Mouse (Mus musculus): ENCODE measurements around the gene Nol9. TPM values are rescaled to one million over a fixed set of nuclear protein-coding genes. Genes with fewer than 3 reads are reported as not detected.

Gene Nol9
- total and polyA plus RNA-seq, 3 experiments: 34.2 to 63.5 (median 47.5) TPM

- Histone ChIP-seq H3K4me1 (ENCODE audit: insufficient read depth, low read depth, low read length) (peaks cover 66% of the 10 kb centered on the region), H3K4me3 (ENCODE audit: low read depth, low read length) (peak within 1 kb of the TSS; percentile 87), H3K9me3 (replicated peaks) (no peaks in the 10 kb centered on the region), H3K27me3 (ENCODE audit: insufficient read depth, low read length) (peaks cover 49% of the 10 kb centered on the region), H3K36me3 (replicated peaks) (peaks cover 17% of the 10 kb centered on the region)
- ATAC-seq (ENCODE audit: extremely low read depth, insufficient number of reproducible peaks, low FRiP score, poor library complexity, severe bottlenecking) (peak; percentile 88), DNase-seq (ENCODE audit: low spot score) (peak; percentile 93)
- TF ChIP-seq GATA1 (IDR thresholded peaks at IDR 0.05; ENCODE audit: borderline replicate concordance, low read length) (no peak), GATA2 (IDR thresholded peaks at IDR 0.05; ENCODE audit: borderline replicate concordance, low read depth, low read length) (no peak), CTCF (IDR thresholded peaks at IDR 0.05; ENCODE audit: low read depth, low read length) (no peak), POLR2AphosphoS5 (IDR thresholded peaks at IDR 0.05; ENCODE audit: insufficient replicate concordance, low read depth, low read length) (no peak), TAL1 (conservative IDR thresholded peaks at IDR 0.05; ENCODE audit: low read depth, low read length) (no peak)
Measured at GRCm38 (mm10) chr4:151996173-151996950, 42.8 kb upstream of the Nol9 start, which contains the start of gene Phf13. TSS of gene Phf13 (minus strand) at chr4:151996258.

DNA sequence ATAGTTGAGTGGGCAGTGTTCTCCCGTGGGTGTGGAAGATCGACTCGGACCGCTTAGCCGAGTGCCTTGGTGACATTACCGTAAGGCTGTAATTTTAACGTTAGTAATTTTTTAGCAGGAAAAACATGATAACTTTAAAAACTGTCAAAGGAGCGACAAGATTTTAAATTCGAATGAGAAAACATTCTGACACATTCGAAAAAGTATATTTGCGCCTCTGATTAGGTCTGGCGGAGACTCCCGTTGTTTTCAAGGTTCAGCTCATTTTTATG lies 42.2 kb upstream of the Nol9 start:
- peaks cover 12% of the 10 kb centered on the region for H3K36me3 ChIP-seq (replicated peaks)
- H3K9me3 ChIP-seq (replicated peaks): no peaks in the 10 kb centered on the region
- H3K27me3 ChIP-seq (ENCODE audit: insufficient read depth, low read length): peaks cover 49% of the 10 kb centered on the region
- peak overlapping the region; percentile 87 for H3K4me3 ChIP-seq (ENCODE audit: low read depth, low read length)
- peaks cover 66% of the 10 kb centered on the region for H3K4me1 ChIP-seq (ENCODE audit: insufficient read depth, low read depth, low read length)
- no peak for ATAC-seq (ENCODE audit: extremely low read depth, insufficient number of reproducible peaks, low FRiP score, poor library complexity, severe bottlenecking)
- no peak for DNase-seq (ENCODE audit: low spot score)
- TF ChIP-seq CTCF (IDR thresholded peaks at IDR 0.05; ENCODE audit: low read depth, low read length) (no peak), POLR2AphosphoS5 (IDR thresholded peaks at IDR 0.05; ENCODE audit: insufficient replicate concordance, low read depth, low read length) (no peak), TAL1 (conservative IDR thresholded peaks at IDR 0.05; ENCODE audit: low read depth, low read length) (no peak), GATA1 (IDR thresholded peaks at IDR 0.05; ENCODE audit: borderline replicate concordance, low read length) (no peak), GATA2 (IDR thresholded peaks at IDR 0.05; ENCODE audit: borderline replicate concordance, low read depth, low read length) (no peak)

- no peak overlapping the region; the same call in 1 of the 2 replicates for H3K4me3 ChIP-seq (ENCODE audit: low read depth, low read length)
Measured at GRCm38 (mm10) chr4:151997701-151998100, 41.4 kb upstream of the Nol9 start.

DNA sequence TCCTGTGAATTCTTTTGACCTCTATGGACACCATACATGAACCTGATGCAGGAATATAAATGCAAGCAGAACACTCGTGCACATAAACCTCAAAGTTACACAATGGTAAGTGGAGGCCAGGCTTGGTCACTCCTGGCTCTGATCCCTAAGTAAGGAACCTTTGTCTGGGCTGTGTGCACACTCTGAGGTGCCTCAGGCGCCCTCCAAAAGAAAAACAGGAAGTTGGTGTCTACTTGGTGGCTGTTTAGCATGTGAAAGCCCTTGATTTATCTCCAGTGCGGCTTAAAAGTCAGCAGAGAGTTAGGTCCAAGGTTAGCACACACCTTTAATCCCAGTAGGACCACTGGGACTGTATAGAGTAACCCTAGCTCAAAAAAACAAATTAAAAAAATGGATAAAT lies 39.6 kb upstream of the Nol9 start:
- no peak for TF ChIP-seq POLR2AphosphoS5 (IDR thresholded peaks at IDR 0.05; ENCODE audit: insufficient replicate concordance, low read depth, low read length)
- TF ChIP-seq GATA2 (IDR thresholded peaks at IDR 0.05; ENCODE audit: borderline replicate concordance, low read depth, low read length): no peak
- no peak for TF ChIP-seq TAL1 (conservative IDR thresholded peaks at IDR 0.05; ENCODE audit: low read depth, low read length)
- TF ChIP-seq GATA1 (IDR thresholded peaks at IDR 0.05; ENCODE audit: borderline replicate concordance, low read length): no peak
- TF ChIP-seq CTCF (IDR thresholded peaks at IDR 0.05; ENCODE audit: low read depth, low read length): no peak
- no peak overlapping the region for H3K4me3 ChIP-seq (ENCODE audit: low read depth, low read length)
- no peaks in the 10 kb centered on the region for H3K36me3 ChIP-seq (replicated peaks)
- ATAC-seq (ENCODE audit: extremely low read depth, insufficient number of reproducible peaks, low FRiP score, poor library complexity, severe bottlenecking): no peak
- H3K27me3 ChIP-seq (ENCODE audit: insufficient read depth, low read length): peaks cover 44% of the 10 kb centered on the region
- H3K4me1 ChIP-seq (ENCODE audit: insufficient read depth, low read depth, low read length): peaks cover 44% of the 10 kb centered on the region
- DNase-seq (ENCODE audit: low spot score): no peak
- H3K9me3 ChIP-seq (replicated peaks): no peaks in the 10 kb centered on the region

More at GRCm38 (mm10) chr4:151997701-151998100, 41.4 kb upstream of the Nol9 start:
- DNase-seq (ENCODE audit: low spot score) (no peak), ATAC-seq (ENCODE audit: extremely low read depth, insufficient number of reproducible peaks, low FRiP score, poor library complexity, severe bottlenecking) (no peak)
- peaks cover 4% of the 10 kb centered on the region for H3K36me3 ChIP-seq (replicated peaks)
- no peak for TF ChIP-seq GATA1 (IDR thresholded peaks at IDR 0.05; ENCODE audit: borderline replicate concordance, low read length)
- peaks cover 59% of the 10 kb centered on the region for H3K4me1 ChIP-seq (ENCODE audit: insufficient read depth, low read depth, low read length)
- H3K27me3 ChIP-seq (ENCODE audit: insufficient read depth, low read length): peaks cover 48% of the 10 kb centered on the region
- no peaks in the 10 kb centered on the region for H3K9me3 ChIP-seq (replicated peaks)

- DNase-seq (ENCODE audit: low spot score): no peak
- Histone ChIP-seq H3K36me3 (replicated peaks) (no peaks in the 10 kb centered on the region), H3K4me1 (ENCODE audit: insufficient read depth, low read depth, low read length) (peaks cover 30% of the 10 kb centered on the region), H3K9me3 (replicated peaks) (no peaks in the 10 kb centered on the region), H3K27me3 (ENCODE audit: insufficient read depth, low read length) (peaks cover 45% of the 10 kb centered on the region), H3K4me3 (ENCODE audit: low read depth, low read length) (no peak overlapping the region)
- TF ChIP-seq CTCF (IDR thresholded peaks at IDR 0.05; ENCODE audit: low read depth, low read length) (no peak), POLR2AphosphoS5 (IDR thresholded peaks at IDR 0.05; ENCODE audit: insufficient replicate concordance, low read depth, low read length) (no peak), GATA1 (IDR thresholded peaks at IDR 0.05; ENCODE audit: borderline replicate concordance, low read length) (no peak), GATA2 (IDR thresholded peaks at IDR 0.05; ENCODE audit: borderline replicate concordance, low read depth, low read length) (no peak), TAL1 (conservative IDR thresholded peaks at IDR 0.05; ENCODE audit: low read depth, low read length) (no peak)
- no peak for ATAC-seq (ENCODE audit: extremely low read depth, insufficient number of reproducible peaks, low FRiP score, poor library complexity, severe bottlenecking)
Measured at GRCm38 (mm10) chr4:152000906-152001305, 38.2 kb upstream of the Nol9 start.

- H3K4me1 ChIP-seq (ENCODE audit: insufficient read depth, low read depth, low read length): peaks cover 29% of the 10 kb centered on the region
Measured at GRCm38 (mm10) chr4:152001335-152001734, 37.8 kb upstream of the Nol9 start.

More at GRCm38 (mm10) chr4:152001335-152001734, 37.8 kb upstream of the Nol9 start:
- H3K4me3 ChIP-seq (ENCODE audit: low read depth, low read length): no peak overlapping the region
- ATAC-seq (ENCODE audit: extremely low read depth, insufficient number of reproducible peaks, low FRiP score, poor library complexity, severe bottlenecking): no peak
- H3K36me3 ChIP-seq (replicated peaks): no peaks in the 10 kb centered on the region
- TF ChIP-seq TAL1 (conservative IDR thresholded peaks at IDR 0.05; ENCODE audit: low read depth, low read length) (no peak), GATA1 (IDR thresholded peaks at IDR 0.05; ENCODE audit: borderline replicate concordance, low read length) (no peak), GATA2 (IDR thresholded peaks at IDR 0.05; ENCODE audit: borderline replicate concordance, low read depth, low read length) (no peak), POLR2AphosphoS5 (IDR thresholded peaks at IDR 0.05; ENCODE audit: insufficient replicate concordance, low read depth, low read length) (no peak)
- H3K9me3 ChIP-seq (replicated peaks): no peaks in the 10 kb centered on the region
- peaks cover 46% of the 10 kb centered on the region for H3K27me3 ChIP-seq (ENCODE audit: insufficient read depth, low read length)
- no peak for DNase-seq (ENCODE audit: low spot score)
